Mouse (Mus musculus) intestine, postnatal 0 days (tissue): ENCODE results near the gene Amph. TPM values are rescaled to one million over a fixed set of nuclear protein-coding genes. Genes with fewer than 3 reads are reported as not detected.

ENCODE experiments used
- ATAC-seq: fragments of 200-750 bp; cut with Nextera tagmentation; 2 replicates; pipeline ENCODE4 v1.8.0; 2017; ENCODE audit warnings: mild to moderate bottlenecking, moderate TSS enrichment, moderate library complexity
- H3K27ac ChIP-seq: fragments of 300-500 bp; sonication (generic); 2 replicates; pipeline ENCODE4 v1.5.1; 2014; ENCODE audit warnings: mild to moderate bottlenecking, low read depth, low read length, moderate library complexity
- H3K27me3 ChIP-seq: fragments of 300-500 bp; sonication (generic); replicated peaks from 2 replicates; pipeline ENCODE4 v1.6.1; 2014; ENCODE audit warnings: low read length, mixed read lengths; ENCODE audit not compliant: control insufficient read depth, insufficient read depth
- H3K36me3 ChIP-seq: fragments of 300-500 bp; sonication (generic); 2 replicates; pipeline ENCODE4 v1.6.1; 2014; ENCODE audit warnings: mild to moderate bottlenecking, moderate library complexity; ENCODE audit not compliant: control insufficient read depth, insufficient read depth
- H3K4me1 ChIP-seq: fragments of 300-500 bp; sonication (generic); replicated peaks from 2 replicates; pipeline ENCODE4 v1.6.1; 2014; ENCODE audit warnings: antibody characterized with exemption, low read length, mixed read lengths; ENCODE audit not compliant: control insufficient read depth, insufficient read depth
- H3K4me2 ChIP-seq: fragments of 300-500 bp; sonication (generic); replicated peaks from 2 replicates; pipeline ENCODE4 v1.6.1; 2014; ENCODE audit warnings: low read depth, mild to moderate bottlenecking, moderate library complexity
- H3K4me3 ChIP-seq: fragments of 300-500 bp; sonication (generic); 2 replicates; pipeline ENCODE4 v1.5.1; 2014; ENCODE audit warnings: low read depth, low read length
- H3K9ac ChIP-seq: fragments of 300-500 bp; sonication (generic); 2 replicates; pipeline ENCODE4 v1.6.1; 2014; ENCODE audit warnings: mild to moderate bottlenecking, low read depth, low read length
- H3K9me3 ChIP-seq: fragments of 300-500 bp; sonication (generic); 2 replicates; pipeline ENCODE4 v1.6.1; 2016; ENCODE audit warnings: mixed run types; ENCODE audit not compliant: control insufficient read depth
- CTCF ChIP-seq: sonication (generic); IDR thresholded peaks from 2 replicates; pipeline ENCODE4 v1.5.1; 2016; ENCODE audit warnings: low read depth, mild to moderate bottlenecking, control low read depth, antibody characterized with exemption, moderate library complexity
- whole genome bisulfite sequencing: fragments of 180-500 bp; shearing (Covaris S2); extraction: QIAGEN DNeasy Blood & Tissue Kit; methylation state at CpG from one replicate; pipeline ENCODE4 v1.1.7; 2014; 5-methylcytosine and 5-hydroxymethylcytosine counted together
- polyA plus RNA-seq: library from polyadenylated mRNA; unstranded; fragments of >200 nt; fragmentation: Nextera tagmentation; extraction: Ambion mirVana; gene quantifications from 2 replicates; pipeline ENCODE4 v1.2.1, GENCODE M21; 2015

Gene Amph
- polyA plus RNA-seq, 1 experiment from 2014 or later: 1.5 TPM

- 80% methylated on average over 4 of the region's 4 CpGs for WGBS
- H3K4me3 ChIP-seq: no peak overlapping the region
These were observed 246.8 kb downstream of the Amph start for GRCm38 (mm10) chr13:19194803-19195202.

GRCm38 (mm10) chr13:19195456-19195855 lies 247.5 kb downstream of the Amph start:
- no peak overlapping the region for H3K27ac ChIP-seq
- ATAC-seq: no peak
- H3K9ac ChIP-seq: no peak overlapping the region
- WGBS: 34% methylated on average over 1 of the region's 1 CpGs
- H3K4me2 ChIP-seq: no peak overlapping the region
- no peak overlapping the region for H3K4me3 ChIP-seq
- no peaks in the 10 kb centered on the region for H3K36me3 ChIP-seq
- no peaks in the 10 kb centered on the region for H3K4me1 ChIP-seq
- H3K27me3 ChIP-seq: no peaks in the 10 kb centered on the region
- H3K9me3 ChIP-seq: no peaks in the 10 kb centered on the region
- TF ChIP-seq CTCF: no peak

More at GRCm38 (mm10) chr13:19194803-19195202, 246.8 kb downstream of the Amph start:
- H3K36me3 ChIP-seq: no peaks in the 10 kb centered on the region
- TF ChIP-seq CTCF: no peak
- no peaks in the 10 kb centered on the region for H3K27me3 ChIP-seq
- no peaks in the 10 kb centered on the region for H3K9me3 ChIP-seq
- H3K4me2 ChIP-seq: no peak overlapping the region
- no peaks in the 10 kb centered on the region for H3K4me1 ChIP-seq
- no peak overlapping the region for H3K9ac ChIP-seq
- no peak overlapping the region for H3K27ac ChIP-seq
- no peak for ATAC-seq

Other genes with a start within 250 kb of the Amph start
- gene Vps41, start 230.9 kb upstream of the Amph start, polyA plus RNA-seq: 45.5 and 51.3 TPM in 2 replicates